Mouse (Mus musculus): Measurements from ENCODE around the gene Bach2. TPM values are rescaled to one million over a fixed set of nuclear protein-coding genes. Genes with fewer than 3 reads are reported as not detected.
A peak's percentile ranks its signal among the peaks of the same experiment; 100 is the strongest.

The Bach2 gene
- polyA plus RNA-seq, 1 experiment from 2014 or later, result 1.8 TPM

DNA sequence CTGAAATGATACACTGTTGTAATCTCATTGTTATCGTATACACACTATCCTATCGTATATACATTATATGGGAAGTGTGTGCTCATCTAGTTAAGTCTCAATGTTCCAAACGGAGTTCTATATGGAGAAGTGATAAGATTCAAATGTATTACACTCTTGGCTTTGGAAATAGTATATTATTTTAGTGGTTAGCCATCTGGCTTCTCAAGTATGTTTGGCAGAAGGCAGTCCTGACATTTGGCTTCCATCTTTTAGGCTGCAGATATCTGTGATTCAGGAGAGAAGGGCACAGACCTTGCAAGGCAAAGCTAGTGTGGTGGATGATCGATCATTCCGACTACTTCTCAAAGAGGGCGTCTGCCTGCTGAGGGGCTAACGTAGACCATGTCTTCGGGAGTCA is 47.8 kb downstream of the Bach2 start:
- H3K4me1 ChIP-seq, result peaks cover 29% of the 10 kb centered on the region
- no peak overlapping the region for H3K4me3 ChIP-seq
- 70% methylated on average over 8 of the region's 8 CpGs for WGBS (ENCODE audit: insufficient replicate concordance)
- no peaks in the 10 kb centered on the region for H3K9me3 ChIP-seq (replicated peaks)
- ATAC-seq, result no peak
- H3K27me3 ChIP-seq (replicated peaks), result no peaks in the 10 kb centered on the region
- H3K27ac ChIP-seq, result no peak overlapping the region
- no peak overlapping the region for H3K9ac ChIP-seq
- no peaks in the 10 kb centered on the region for H3K36me3 ChIP-seq
- H3K4me2 ChIP-seq, result no peak overlapping the region

DNA sequence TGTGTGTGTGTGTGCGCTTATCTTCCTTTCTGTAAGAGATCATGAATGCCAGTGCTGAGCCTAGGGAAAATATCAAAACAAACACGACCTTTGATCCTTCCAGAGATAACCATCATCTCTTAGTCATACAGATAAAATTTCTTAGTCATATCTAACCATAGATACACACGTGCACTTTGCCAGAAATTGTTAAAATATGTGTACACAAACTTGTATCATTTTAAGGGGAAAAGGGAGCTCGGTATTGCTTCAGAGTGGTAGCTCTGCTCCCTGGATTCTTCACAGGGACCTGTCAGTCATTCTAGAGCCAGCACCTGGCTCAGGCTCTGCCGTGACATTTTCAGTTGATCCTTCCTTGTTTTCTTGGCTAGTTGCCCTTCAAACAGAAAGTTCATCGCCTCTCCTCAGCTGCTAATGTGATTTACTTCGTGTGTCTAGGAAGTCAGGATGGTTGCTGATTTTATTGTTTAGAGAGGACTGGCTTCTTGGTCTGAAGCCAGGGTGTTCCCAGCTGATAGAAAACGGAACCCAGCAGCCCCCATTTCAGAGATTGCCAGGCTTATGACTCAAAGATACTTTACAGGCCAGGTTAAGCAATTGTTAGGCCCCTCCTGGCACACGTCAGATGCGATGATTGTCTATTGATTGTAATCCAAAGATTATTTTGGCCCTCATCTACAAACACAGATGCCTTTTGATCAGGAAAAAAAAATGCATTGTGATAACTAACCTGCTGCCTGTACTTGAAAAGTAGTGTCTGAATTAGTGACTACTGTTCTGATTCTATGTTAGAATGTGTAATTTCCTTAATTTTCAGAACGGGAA is 49.6 kb downstream of the Bach2 start:
- Histone ChIP-seq H3K27ac (no peak overlapping the region), H3K27me3 (replicated peaks) (no peaks in the 10 kb centered on the region), H3K4me3 (no peak overlapping the region), H3K4me2 (no peak overlapping the region), H3K9me3 (replicated peaks) (no peaks in the 10 kb centered on the region), H3K36me3 (no peaks in the 10 kb centered on the region), H3K4me1 (peaks cover 39% of the 10 kb centered on the region), H3K9ac (no peak overlapping the region)
- 39% methylated on average over 11 of the region's 11 CpGs for WGBS (ENCODE audit: insufficient replicate concordance)
- ATAC-seq, result no peak

DNA sequence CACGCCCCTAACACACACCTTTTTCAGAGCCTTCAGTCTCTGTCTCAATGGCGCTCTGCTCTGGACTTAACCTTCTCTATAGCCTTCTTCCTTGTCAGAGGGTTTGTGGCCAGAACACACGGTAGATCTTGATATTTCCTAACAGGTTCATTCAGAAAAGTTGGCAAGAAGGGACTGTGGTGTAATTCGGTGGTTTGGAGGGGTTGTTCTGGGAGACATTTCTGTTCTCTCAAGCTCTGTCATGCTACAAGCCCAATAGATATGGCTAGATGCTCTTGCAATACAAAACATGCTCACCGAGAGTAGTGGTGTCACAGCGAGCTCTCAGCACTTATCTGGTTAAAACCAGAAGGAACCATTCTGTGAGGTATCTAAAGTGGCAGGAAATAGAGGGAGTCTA is 51.2 kb downstream of the Bach2 start:
- Histone ChIP-seq H3K27ac (no peak overlapping the region), H3K27me3 (replicated peaks) (no peaks in the 10 kb centered on the region)
- no peak for ATAC-seq

DNA sequence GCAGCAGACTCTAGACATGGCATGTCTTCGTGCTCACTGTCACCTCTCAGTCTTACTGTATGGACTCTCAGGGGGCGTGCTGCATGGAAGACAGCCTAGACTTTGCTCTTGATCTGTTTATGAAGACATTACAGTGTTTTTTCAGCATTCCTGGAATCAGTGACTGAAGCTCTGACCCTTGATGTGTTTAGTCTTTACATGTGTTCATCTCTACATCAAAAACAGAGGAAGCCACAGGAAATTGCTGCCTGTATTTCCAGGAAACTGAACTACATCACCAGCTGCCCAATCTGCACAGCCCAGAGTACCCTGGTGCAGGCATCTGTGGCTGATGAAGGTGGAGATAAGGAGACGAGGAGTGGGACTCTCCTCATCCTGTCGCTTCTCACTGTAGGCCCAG is 52.8 kb downstream of the Bach2 start:
- 32% methylated on average over 4 of the region's 4 CpGs for WGBS (ENCODE audit: insufficient replicate concordance)
- ATAC-seq, result 0 out of 2 replicates have a peak, but pooled peaks have one; percentile 51
- Histone ChIP-seq H3K9ac (no peak overlapping the region), H3K4me2 (no peak overlapping the region), H3K36me3 (no peaks in the 10 kb centered on the region), H3K4me1 (peaks cover 40% of the 10 kb centered on the region), H3K27ac (no peak overlapping the region), H3K4me3 (no peak overlapping the region), H3K9me3 (replicated peaks) (no peaks in the 10 kb centered on the region), H3K27me3 (replicated peaks) (no peaks in the 10 kb centered on the region)

More for the DNA sequence above, 51.2 kb downstream of the Bach2 start:
- 32% methylated on average over 6 of the region's 6 CpGs for WGBS (ENCODE audit: insufficient replicate concordance)
- Histone ChIP-seq H3K4me2 (no peak overlapping the region), H3K36me3 (no peaks in the 10 kb centered on the region), H3K9me3 (replicated peaks) (no peaks in the 10 kb centered on the region), H3K4me1 (peaks cover 40% of the 10 kb centered on the region), H3K9ac (no peak overlapping the region), H3K4me3 (no peak overlapping the region)

DNA sequence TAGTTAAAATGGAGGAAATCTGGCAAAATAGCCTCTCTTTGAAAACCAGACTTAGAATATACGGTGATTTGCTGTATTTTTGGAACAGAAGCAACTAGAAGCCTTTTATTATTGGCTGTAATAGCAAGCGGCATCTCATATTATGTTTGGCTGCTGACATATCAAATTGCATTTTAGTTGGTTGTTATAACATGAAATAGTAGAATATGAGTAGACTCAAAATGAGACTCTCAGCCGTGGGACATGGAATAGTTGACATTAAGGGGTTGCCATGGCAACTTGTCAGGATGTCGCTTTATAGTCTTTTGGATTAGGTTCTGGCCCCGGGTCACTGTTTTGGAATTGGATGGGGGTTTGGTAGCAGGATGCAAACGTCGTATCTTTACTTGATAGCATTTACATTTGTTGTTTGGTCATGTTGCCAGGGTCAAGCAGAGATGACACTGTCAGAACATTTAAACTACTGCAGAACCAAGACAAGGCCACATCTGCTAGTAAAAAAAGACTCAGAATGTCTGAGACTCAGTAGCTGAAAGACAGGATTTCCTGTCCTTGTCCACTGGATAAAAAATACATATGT is 55.2 kb downstream of the Bach2 start:
- H3K27me3 ChIP-seq (replicated peaks), result no peaks in the 10 kb centered on the region
- peaks cover 33% of the 10 kb centered on the region for H3K4me1 ChIP-seq
- H3K27ac ChIP-seq, result no peak overlapping the region
- no peak overlapping the region for H3K4me2 ChIP-seq
- ATAC-seq, result no peak
- H3K36me3 ChIP-seq, result no peaks in the 10 kb centered on the region
- WGBS (ENCODE audit: insufficient replicate concordance), result 64% methylated on average over 7 of the region's 7 CpGs
- no peak overlapping the region for H3K9ac ChIP-seq
- H3K9me3 ChIP-seq (replicated peaks), result no peaks in the 10 kb centered on the region
- H3K4me3 ChIP-seq, result no peak overlapping the region

DNA sequence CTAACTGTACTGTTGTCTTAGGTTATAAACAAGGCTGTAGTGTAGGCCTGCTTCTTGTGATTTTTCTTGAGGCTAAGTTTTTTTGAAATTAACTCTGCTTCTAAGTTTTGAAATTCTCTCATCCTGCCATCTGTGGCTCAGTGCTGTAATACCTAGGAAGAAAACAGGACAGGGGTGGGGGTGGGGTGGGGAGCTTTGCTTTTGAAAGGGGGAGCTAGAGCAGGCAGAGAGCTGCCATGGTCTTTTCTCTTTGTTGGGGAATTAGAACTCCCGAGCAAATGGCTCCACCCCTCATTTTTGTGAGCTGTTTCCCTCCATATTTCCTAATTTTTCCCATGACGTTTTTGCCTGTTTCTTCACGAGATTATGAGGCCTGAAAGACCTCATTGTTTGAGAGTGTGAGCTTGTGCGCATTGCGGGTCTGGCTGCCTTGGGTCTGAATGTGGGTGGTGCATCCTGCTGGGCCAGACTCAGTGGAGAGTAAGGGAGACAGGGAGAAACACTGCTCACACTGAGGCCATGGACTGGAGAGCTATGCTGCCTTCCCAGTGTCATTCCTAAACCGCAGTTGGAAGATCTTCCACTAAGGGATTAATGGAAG is 58.6 kb downstream of the Bach2 start:
- H3K27me3 ChIP-seq (replicated peaks), result no peaks in the 10 kb centered on the region
- H3K9me3 ChIP-seq (replicated peaks), result no peaks in the 10 kb centered on the region
- H3K4me3 ChIP-seq, result no peak overlapping the region
- no peaks in the 10 kb centered on the region for H3K36me3 ChIP-seq
- WGBS (ENCODE audit: insufficient replicate concordance), result 45% methylated on average over 6 of the region's 6 CpGs
- H3K4me1 ChIP-seq, result peaks cover 14% of the 10 kb centered on the region
- no peak for ATAC-seq
- no peak overlapping the region for H3K4me2 ChIP-seq
- no peak overlapping the region for H3K9ac ChIP-seq
- no peak overlapping the region for H3K27ac ChIP-seq

DNA sequence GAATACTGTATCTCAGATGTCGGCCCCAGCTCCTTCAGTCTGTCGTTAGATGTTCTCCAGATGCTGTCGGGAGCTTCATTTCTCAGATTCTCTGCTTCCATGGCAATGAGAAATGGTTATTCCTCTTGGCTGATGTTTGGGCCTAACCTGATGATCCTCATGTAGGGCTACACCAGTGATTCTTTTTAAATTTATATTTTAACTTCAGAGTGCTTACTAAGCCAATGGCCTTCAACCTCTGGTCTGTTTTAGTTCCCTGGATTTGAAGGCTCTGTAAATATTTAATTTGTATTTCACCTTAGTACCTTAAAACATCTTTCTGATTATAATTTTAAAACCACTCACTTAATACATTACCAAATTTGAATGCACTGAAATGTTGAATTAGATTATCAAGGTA is 60.6 kb downstream of the Bach2 start:
- peaks cover 31% of the 10 kb centered on the region for H3K4me1 ChIP-seq
- no peak overlapping the region for H3K9ac ChIP-seq
- H3K27me3 ChIP-seq (replicated peaks), result no peaks in the 10 kb centered on the region
- 76% methylated on average over 3 of the region's 3 CpGs for WGBS (ENCODE audit: insufficient replicate concordance)
- H3K4me2 ChIP-seq, result no peak overlapping the region
- H3K27ac ChIP-seq, result no peak overlapping the region
- no peaks in the 10 kb centered on the region for H3K9me3 ChIP-seq (replicated peaks)
- ATAC-seq, result no peak
- no peak overlapping the region for H3K4me3 ChIP-seq
- H3K36me3 ChIP-seq, result no peaks in the 10 kb centered on the region

DNA sequence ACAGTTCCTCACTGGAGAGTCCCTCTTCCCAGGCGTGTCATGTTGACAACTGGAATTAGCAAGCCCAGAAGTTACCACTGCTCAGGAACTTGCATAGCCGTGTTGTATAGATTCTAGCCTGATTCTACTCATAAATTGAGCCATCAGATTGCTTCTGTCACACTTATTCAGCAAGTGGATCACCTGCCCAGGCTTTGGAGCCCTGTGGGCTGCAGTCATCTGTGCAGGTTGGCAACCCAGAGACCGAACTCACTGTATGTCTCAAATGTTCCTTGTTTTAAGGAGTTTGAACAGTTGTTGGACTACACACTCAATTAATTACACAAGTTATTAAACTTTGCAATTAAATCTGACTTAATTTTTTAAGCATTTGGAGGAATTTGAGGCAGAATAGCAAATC is 61.4 kb downstream of the Bach2 start:
- Histone ChIP-seq H3K9me3 (replicated peaks) (no peaks in the 10 kb centered on the region), H3K27me3 (replicated peaks) (no peaks in the 10 kb centered on the region), H3K27ac (no peak overlapping the region), H3K4me3 (no peak overlapping the region), H3K4me1 (peaks cover 38% of the 10 kb centered on the region), H3K36me3 (no peaks in the 10 kb centered on the region), H3K4me2 (no peak overlapping the region), H3K9ac (no peak overlapping the region)
- 64% methylated on average over 3 of the region's 3 CpGs for WGBS (ENCODE audit: insufficient replicate concordance)
- no peak for ATAC-seq

DNA sequence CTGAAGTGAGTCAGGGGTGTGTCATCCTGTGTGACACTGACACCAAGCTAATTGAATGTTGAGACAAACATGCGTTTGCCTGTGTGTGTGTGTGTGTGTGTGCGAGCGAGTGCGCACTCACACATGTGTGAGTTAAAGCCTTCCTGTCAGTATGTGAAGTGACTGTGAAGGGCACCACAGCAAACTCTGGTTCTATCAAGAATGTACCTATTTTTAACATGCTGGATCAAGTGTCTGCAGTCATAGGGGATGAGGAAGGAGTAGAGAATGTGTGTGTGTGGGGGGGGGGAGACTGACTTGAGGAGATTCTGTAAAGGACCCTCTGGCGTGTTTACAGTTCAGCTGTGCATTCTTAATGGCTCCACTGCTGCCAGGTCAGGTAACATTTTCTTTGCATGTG is 64.1 kb downstream of the Bach2 start:
- no peaks in the 10 kb centered on the region for H3K9me3 ChIP-seq (replicated peaks)
- H3K4me1 ChIP-seq, result peaks cover 56% of the 10 kb centered on the region
- no peak overlapping the region for H3K9ac ChIP-seq
- no peak for ATAC-seq
- no peak overlapping the region for H3K27ac ChIP-seq
- H3K4me2 ChIP-seq, result no peak overlapping the region
- no peaks in the 10 kb centered on the region for H3K27me3 ChIP-seq (replicated peaks)
- H3K36me3 ChIP-seq, result no peaks in the 10 kb centered on the region
- no peak overlapping the region for H3K4me3 ChIP-seq
- 67% methylated on average over 5 of the region's 5 CpGs for WGBS (ENCODE audit: insufficient replicate concordance)

DNA sequence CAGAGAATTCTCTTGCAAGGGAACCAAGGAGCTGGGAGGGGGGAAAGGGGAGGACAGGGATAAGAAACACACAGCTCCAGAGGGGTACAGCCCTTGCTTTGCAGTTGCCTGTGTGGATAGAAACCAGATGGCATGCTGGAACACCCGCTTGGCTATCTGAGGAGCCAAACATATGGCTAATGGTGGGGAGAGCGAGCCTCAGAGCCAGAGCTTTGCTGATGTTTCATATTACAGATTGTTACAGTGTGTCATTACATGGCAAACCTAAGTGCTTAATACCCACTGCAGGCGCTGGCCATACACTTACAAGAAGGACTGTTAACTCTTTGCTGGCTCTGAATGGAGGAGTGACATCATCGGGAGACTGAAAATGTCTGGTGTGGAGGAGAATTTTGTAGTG is 64.5 kb downstream of the Bach2 start:
- no peaks in the 10 kb centered on the region for H3K36me3 ChIP-seq
- no peak overlapping the region for H3K4me2 ChIP-seq
- peak overlapping the region; percentile 69; the same call in 1 of the 2 replicates for H3K27ac ChIP-seq
- no peak for ATAC-seq
- no peak overlapping the region for H3K4me3 ChIP-seq
- peaks cover 56% of the 10 kb centered on the region for H3K4me1 ChIP-seq
- 50% methylated on average over 4 of the region's 4 CpGs for WGBS (ENCODE audit: insufficient replicate concordance)
- no peak overlapping the region for H3K9ac ChIP-seq
- H3K9me3 ChIP-seq (replicated peaks), result no peaks in the 10 kb centered on the region
- no peaks in the 10 kb centered on the region for H3K27me3 ChIP-seq (replicated peaks)

DNA sequence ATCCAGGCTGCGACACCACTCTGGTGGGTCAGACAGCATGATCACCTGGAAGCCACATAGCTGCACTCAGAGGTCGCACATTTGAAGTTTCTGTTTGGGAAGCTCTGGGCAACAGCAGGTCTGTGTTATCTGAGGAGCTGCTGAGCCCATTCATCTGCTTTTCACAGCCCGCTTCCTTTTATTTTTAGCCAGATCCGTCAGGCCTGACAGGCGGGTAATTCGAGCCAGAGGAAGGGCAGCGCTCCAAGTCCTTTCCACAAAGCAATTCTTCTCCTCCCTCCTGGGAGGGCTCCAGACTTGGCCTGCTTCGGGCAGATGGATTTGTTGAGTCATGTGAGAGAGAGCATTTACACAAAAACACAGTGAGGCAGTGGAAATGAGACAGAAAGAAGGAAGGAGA is 65.1 kb downstream of the Bach2 start:
- WGBS (ENCODE audit: insufficient replicate concordance), result 2% methylated on average over 8 of the region's 8 CpGs
- H3K27ac ChIP-seq, result peak overlapping the region; percentile 69
- H3K9ac ChIP-seq, result no peak overlapping the region
- no peaks in the 10 kb centered on the region for H3K36me3 ChIP-seq
- peaks cover 52% of the 10 kb centered on the region for H3K4me1 ChIP-seq
- no peaks in the 10 kb centered on the region for H3K27me3 ChIP-seq (replicated peaks)
- H3K9me3 ChIP-seq (replicated peaks), result no peaks in the 10 kb centered on the region
- ATAC-seq, result no peak
- no peak overlapping the region for H3K4me3 ChIP-seq
- peak overlapping the region; percentile 42 for H3K4me2 ChIP-seq

DNA sequence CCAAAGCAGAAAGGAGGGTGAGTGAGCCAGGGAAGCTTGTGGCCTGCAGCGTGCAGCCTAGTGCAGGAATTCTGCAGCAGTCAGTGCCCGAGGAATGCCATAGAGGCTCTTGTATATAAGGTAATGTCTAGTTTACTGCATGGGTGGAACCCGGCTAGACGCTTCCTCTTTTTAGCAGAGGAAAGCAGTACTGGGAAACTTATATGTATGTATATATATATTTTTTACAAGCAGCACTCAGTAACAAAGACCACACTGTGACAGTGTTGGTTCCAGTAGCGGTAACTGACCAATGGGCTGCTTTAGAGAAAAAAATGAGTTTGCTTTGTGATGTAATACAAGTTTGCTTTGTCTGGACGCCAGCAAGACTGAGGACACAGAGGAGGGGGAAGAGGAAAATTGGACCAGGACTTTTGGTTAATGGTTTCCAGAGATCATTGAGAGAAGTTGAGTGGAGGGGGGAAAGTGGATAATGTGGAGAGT is 65.7 kb downstream of the Bach2 start:
- peak overlapping the region; percentile 28 for H3K4me2 ChIP-seq
- H3K9ac ChIP-seq, result no peak overlapping the region
- H3K36me3 ChIP-seq, result no peaks in the 10 kb centered on the region
- H3K9me3 ChIP-seq (replicated peaks), result no peaks in the 10 kb centered on the region
- H3K4me1 ChIP-seq, result peaks cover 52% of the 10 kb centered on the region
- peak; percentile 69 for ATAC-seq
- no peaks in the 10 kb centered on the region for H3K27me3 ChIP-seq (replicated peaks)
- 25% methylated on average over 6 of the region's 6 CpGs for whole genome bisulfite sequencing (ENCODE audit: insufficient replicate concordance)
- no peak overlapping the region for H3K4me3 ChIP-seq
- H3K27ac ChIP-seq, result peak overlapping the region; percentile 56; the same call in 1 of the 2 replicates
